Mouse (Mus musculus): ENCODE data around the gene Ube2z.
A peak's percentile ranks its signal among the peaks of the same experiment; 100 is the strongest.

Gene Ube2z

DNA sequence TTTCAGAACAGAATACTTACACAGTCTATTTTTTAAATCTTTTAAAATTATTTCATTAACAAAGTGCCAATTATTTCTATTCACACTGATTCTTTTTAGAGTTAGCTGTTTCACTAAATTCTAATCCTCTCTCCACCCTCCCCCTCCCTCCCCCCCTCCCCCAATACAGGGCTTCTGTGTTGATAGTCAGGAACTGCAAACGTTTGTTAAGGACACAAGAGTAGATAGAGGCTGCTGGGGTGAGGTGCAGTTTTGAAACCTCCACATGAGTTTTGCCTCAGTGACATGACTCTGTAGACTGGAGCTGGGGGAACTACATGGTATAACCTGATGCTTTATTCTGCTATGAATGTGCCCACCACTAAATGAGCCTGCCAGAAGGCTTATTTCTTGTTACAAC is 56.4 kb downstream of the Ube2z start:
- no peak for DNase-seq (ENCODE audit: inconsistent age in 2 of 2, low spot score in 1 of 2)

DNA sequence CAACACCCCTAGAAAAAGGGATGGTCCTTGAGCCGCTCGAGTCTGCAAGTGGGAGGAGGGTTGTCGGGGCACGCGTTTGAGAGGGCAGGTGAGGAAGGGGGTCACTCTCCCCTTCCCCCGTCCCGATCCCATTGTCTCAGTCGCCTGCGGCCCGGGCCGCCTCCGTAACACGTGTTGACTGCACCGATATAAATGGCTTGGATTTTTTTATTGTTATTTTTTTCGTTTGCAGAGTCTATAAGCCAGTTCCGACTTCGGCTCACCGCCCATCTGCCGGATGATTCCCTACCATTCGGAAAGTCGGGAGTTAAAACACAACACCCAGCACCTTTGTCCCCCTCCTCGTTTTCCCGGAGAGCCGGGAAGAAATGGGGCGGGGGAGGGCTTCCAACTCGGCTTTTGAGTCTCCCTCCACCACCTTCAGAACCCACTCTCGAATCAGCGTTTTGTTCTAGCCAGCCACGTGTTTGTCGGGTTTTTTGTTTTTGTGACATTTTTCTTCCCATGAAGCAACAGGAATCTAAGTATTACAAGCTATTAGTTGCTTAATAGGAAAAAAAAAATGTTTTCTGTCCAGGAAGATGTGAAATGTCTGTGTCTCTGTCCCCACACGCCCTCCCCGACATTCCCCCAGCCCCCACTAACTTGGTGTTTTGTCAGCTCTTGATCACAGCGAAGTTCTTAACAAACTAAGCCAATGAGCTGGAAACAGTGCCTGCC is 57.5 kb downstream of the Ube2z start:
- peak in 1 of 2 experiments; percentile 67 for DNase-seq (ENCODE audit: inconsistent age in 2 of 2, low spot score in 1 of 2)

DNA sequence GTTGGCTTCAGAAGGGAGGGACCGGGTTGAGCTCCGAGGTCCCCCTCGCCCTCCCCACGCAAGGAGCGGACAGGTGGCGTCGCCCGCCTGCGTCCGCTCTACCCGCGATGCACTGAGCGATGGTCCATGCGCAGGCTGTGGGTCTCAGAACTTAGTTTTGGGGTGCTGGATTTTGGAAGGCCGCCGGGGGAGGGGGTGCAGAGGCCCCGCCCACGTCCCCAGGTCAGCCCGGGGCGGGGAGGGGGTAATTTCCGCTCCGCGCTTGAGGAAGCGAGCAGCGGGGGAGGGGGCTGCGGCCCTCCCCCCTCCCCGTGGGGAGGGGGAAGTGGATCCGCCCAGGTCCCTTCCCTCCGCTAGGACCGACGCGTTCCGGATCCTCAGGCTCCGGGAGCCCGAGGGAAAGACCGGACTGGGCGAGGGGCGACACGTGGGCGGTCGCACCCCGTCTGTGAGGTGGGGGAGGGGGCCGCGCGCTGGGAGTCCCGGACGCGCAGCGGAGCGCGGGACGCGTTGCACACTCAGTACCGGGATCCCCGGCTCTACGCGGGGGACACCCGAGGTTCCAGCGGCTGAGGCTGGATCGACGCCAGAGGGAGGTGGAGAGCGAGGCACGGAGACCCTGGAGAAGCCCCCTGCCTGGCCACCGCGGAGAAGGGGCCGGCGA is 58.2 kb downstream of the Ube2z start:
- peak in 1 of 2 experiments; percentile 60 for DNase-seq (ENCODE audit: inconsistent age in 2 of 2, low spot score in 1 of 2)

DNA sequence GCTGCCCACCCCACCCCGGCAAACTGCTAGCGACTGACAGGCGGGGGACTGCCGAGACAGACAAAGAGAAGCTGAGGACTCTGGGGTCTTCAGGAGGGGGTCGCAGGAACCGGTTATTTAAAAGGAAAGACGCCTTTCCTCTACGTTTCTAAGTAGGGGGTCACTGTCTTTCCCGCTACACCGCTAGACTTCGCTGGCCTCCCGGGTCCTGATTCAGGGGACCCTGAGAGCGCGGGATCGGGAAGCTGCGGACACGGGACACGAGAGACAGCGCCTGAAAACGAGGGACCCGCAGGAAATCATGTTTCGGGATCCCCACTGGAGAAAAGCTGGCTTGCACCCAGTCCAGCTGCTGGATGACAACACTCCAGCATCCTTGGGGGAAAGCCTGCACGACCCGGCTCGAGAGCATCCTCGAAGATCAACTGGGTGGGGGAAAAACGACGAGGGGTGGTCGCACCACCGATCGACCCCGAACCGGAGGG is 58.8 kb downstream of the Ube2z start:
- peak in 1 of 2 experiments; percentile 69 for DNase-seq (ENCODE audit: inconsistent age in 2 of 2, low spot score in 1 of 2)

DNA sequence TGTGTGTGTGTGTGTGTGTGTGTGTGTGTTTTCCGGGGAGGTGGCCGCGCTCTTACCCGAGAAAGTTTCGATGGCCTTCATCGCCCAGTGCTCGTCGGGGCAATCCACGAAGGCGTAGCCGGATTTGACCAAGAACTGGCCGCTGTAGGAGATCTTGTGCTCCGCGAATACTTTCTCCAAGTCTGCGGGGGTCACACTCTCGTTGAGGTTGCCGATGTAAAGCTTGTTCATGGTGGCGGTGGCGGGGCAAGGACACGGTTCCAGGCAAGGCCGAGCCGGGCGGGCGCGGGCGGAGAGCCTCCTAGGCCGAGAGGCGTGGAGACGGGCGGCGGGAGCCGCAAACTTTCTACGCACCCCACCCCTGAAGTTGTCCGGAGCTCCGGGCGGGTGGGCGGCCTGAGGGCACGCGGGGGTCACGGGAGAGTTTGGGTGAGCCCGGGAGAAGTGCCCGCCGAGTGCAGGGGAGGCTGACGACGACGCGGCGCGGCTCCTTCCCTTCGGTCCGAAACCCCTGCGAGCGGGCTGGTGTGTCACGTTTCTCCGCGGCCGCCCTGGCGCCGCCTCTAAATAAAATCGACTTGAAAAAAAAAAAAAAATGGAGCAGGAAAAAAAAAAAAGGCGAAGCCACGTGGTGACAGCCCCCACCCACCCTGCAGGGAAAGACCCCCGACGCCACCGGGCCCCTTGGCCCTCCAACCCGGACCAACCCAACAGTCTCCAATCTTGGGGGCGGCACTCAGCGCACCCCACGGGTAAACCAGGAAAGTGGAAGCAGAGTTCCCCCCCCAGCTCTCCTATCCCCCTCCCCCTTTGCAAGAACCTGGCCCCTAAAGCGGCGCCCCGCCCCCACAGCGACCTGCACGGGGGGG is 59.6 kb downstream of the Ube2z start, which contains the start of gene Igf2bp1:
Igf2bp1 (minus strand) TSS at position 538 of the 869 bp plus-strand sequence.
- peak; percentile 43 to 82 for DNase-seq (ENCODE audit: inconsistent age in 2 of 2, low spot score in 1 of 2)

DNA sequence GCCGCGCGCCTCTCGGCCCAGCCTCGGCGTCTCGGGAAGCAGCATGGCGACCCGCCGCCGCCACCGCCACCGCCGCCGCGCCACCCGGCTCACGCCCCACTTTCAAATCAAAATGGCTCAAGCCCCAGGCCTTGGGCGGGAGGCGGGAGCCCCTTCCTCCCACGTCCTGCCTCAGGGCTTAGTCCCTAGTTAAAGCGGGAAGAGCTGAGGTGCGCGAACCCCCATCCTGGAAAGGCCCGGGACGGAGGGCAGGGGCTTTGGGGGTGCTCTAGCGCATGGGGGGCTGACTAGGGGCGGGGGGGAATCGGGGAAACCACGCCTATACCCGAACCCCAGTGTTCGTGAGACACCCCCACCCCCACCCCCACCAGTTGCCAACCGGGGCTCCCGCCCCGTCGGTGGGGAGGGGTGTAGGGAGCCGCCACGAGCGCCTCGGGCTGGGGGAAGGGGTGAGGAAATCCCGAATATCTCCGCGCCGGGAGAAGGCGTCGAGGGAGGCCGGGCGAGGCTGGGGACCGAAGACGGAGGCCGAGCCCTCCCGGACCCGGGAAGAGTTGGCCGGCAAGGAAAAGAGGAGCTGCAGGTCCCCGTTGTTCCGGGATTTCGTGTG is 60.3 kb downstream of the Ube2z start:
- no peak for DNase-seq (ENCODE audit: inconsistent age in 2 of 2, low spot score in 1 of 2)

DNA sequence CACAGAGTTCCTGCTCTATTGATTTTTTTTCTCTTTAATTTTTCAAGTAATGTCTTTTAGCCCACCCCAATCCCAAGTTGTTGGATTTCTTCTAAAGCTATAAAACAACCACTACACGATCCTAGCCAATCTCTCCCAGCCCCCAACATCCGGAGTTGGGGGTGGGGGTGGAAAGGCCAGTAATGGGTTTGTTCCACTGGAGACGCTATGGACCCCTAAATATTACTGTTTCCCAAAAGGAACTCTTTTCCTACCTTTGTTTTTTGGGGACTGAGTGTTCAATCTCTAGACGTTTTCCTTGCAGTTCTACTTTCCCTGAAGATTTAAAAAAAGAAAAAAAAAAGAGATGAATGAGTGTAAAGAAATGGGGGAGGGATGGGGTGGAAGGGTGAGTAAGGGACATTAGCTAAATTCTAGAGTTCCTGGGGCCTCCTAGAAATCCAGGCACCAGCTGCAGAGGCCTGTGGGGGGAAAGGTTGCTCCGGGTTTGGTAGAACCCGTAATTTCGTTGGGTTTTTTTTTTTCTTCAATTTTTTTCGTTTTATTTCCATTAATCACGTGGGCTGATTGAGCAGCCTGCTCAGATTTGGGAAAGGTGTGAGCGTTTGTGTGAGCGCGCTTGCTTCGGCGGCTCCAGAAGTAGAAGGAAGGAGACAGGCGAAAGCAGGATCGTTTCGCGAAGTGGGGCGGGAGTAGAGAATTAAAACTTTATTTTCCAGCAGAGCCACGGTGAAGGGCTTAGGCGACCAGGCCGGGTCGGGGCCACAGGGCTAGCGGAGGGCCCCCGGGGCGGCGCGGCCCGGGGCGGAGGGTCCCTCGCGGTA is 61.0 kb downstream of the Ube2z start:
- peak in 1 of 2 experiments; percentile 63 for DNase-seq (ENCODE audit: inconsistent age in 2 of 2, low spot score in 1 of 2)

DNA sequence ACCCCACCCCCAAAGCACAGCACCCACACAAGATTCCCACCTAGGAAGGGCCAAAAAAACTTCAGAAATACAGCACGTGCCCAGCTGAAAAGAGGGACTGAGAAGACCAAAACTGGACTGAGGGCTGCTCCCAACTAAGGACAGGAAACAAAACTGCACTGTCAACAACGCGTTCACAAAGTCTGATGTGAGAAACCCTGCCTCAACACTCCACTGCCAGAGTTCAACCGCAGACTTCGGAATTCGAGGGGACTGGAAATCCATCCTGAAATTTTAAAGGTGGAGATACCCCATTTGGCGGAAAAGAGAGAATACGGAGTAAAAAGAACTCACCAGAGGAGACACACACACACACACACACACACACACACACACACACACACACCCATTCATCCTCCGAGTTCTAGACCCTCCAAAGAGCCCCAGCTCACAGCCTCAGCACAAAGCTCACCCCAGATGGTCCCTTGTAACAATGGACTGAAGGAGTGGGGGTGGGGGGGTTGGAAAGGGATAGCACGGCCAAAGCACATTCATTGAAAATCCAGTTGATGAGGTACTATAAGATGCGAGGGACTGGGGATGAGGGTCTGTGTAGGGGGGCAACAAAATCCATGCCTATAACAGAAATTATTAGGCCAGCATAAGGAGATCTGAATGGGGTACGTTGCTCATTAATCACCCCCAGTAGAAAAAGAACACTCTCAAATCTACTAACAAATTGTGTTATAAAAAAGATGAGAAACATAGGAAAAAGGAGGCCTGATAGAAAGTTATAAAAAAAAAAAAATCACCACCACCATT is 61.9 kb downstream of the Ube2z start:
- no peak for DNase-seq (ENCODE audit: inconsistent age in 2 of 2, low spot score in 1 of 2)

All from adrenal gland, adult (tissue).